Mouse (Mus musculus) embryonic facial prominence, embryonic 14.5 days (tissue): ENCODE measurements at regions not wholly inside any gene's neighbourhood (a gene's known extent, or its start where the extent isn't known, plus 50 kb on each side); places are given as distances from the start of the nearest gene placed in this dataset.

Experiments used
- ATAC-seq: fragments of 200-750 bp; cut with Nextera tagmentation; 2 replicates; pipeline ENCODE4 v1.8.0; 2017; ENCODE audit warnings: low read depth, moderate number of reproducible peaks, moderate TSS enrichment
- DNase-seq: peaks from one replicate; pipeline ENCODE4 v3.0.0-alpha.2; 2015; ENCODE audit warnings: low spot score
- H3K27ac ChIP-seq: fragments of 300-500 bp; sonication (generic); replicated peaks from 2 replicates; pipeline ENCODE4 v1.5.1; 2014; ENCODE audit warnings: low read depth, mild to moderate bottlenecking, low read length, moderate library complexity
- H3K27me3 ChIP-seq: fragments of 300-500 bp; sonication (generic); replicated peaks from 2 replicates; pipeline ENCODE4 v1.6.1; 2014; ENCODE audit warnings: low read length; ENCODE audit not compliant: control insufficient read depth, insufficient read depth
- H3K36me3 ChIP-seq: fragments of 300-500 bp; sonication (generic); 2 replicates; pipeline ENCODE4 v1.6.1; 2014; ENCODE audit warnings: low read length, mixed read lengths; ENCODE audit not compliant: control insufficient read depth, insufficient read depth
- H3K4me1 ChIP-seq: fragments of 300-500 bp; sonication (generic); 2 replicates; pipeline ENCODE4 v1.6.1; 2014; ENCODE audit warnings: antibody characterized with exemption, low read length; ENCODE audit not compliant: control insufficient read depth, insufficient read depth
- H3K4me2 ChIP-seq: fragments of 300-500 bp; sonication (generic); 2 replicates; pipeline ENCODE4 v1.6.1; 2014; ENCODE audit warnings: low read depth, mild to moderate bottlenecking, low read length, moderate library complexity, mixed read lengths
- H3K4me3 ChIP-seq: fragments of 300-500 bp; sonication (generic); 2 replicates; pipeline ENCODE4 v1.5.1; 2014; ENCODE audit warnings: low read depth, mild to moderate bottlenecking, low read length
- H3K9ac ChIP-seq: fragments of 300-500 bp; sonication (generic); 2 replicates; pipeline ENCODE4 v1.6.1; 2014; ENCODE audit warnings: low read depth, mild to moderate bottlenecking, low read length, moderate library complexity, mixed read lengths
- H3K9me3 ChIP-seq: fragments of 300-500 bp; sonication (generic); 2 replicates; pipeline ENCODE4 v1.6.1; 2016; ENCODE audit warnings: low read length; ENCODE audit not compliant: control insufficient read depth
- WGBS: fragments of 180-500 bp; shearing (Covaris S2); extraction: QIAGEN DNeasy Blood & Tissue Kit; methylation state at CpG from one replicate; pipeline ENCODE4 v1.1.7; 2014; 5-methylcytosine and 5-hydroxymethylcytosine counted together

DNA sequence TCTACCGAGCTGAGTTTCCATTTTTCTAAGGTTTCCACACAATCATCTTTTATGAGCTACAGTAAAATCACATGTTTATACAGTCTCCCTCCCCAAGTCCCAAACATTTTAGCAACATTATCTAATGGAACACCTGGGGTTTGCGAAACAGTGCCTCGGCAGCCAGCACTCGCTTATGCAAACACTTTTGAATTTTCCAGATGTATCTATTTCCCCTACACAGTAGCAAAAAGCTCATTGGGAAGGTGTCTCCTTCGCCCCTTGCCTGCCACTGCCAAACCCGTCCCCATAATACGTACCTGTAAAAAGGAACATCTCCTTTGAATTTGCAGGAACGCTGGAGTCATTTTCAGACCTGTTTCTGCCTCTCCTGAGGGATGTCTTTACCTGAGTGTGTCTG lies 149.6 kb upstream of the Mocs1 start:
- Histone ChIP-seq H3K27ac (0 out of 2 replicates have a peak overlapping the region, but pooled peaks have one; percentile 10), H3K4me2 (no peak overlapping the region), H3K4me3 (no peak overlapping the region), H3K36me3 (no peaks in the 10 kb centered on the region), H3K9me3 (0 out of 2 replicates have a peak, but pooled peaks cover 6% of the 10 kb centered on the region), H3K4me1 (no peaks in the 10 kb centered on the region), H3K27me3 (no peaks in the 10 kb centered on the region), H3K9ac (no peak overlapping the region)
- ATAC-seq (no peak), DNase-seq (peak; percentile 14)
- 65% methylated on average over 8 of the region's 8 CpGs for WGBS

DNA sequence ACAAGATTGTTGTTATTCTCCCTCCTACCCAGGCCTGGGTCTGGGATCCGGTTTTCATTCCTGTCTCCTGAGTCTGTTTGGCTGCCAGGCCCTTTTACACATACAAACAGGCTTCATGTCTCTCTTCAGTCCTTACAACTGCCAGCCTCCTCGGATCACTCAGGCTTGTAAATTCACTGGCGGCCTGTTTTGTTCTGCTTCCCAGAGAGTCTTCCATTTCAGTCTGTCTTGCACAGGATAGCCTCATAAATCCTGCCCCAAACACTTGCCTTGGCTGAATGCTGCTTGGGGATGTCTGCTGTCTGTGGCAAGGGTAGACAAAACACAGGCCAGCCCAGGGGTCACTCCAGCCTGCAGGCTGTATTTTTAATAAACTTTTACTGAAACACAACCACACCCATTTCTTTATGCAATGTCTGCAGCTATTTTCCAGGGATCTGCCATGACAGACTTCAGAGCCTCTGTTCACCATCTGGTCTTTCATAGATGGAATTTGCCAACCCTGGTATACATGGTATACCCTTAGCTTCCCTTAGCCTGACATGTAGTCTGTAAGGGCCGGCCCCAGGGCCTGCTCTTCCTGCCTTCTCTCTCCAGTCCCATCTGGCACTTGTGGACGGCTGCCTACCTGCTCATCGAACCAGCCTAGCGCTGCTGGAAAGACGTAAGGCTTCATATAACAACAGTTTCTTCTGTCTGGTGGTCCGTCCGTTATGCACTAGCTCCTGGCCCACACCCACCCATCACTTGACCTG lies 149.0 kb upstream of the Mocs1 start:
- WGBS, result 59% methylated on average over 10 of the region's 10 CpGs
- no peak overlapping the region for H3K4me3 ChIP-seq
- 0 out of 2 replicates have a peak overlapping the region, but pooled peaks have one; percentile 10 for H3K27ac ChIP-seq
- DNase-seq (peak; percentile 22), ATAC-seq (peak; percentile 18; the same call in 1 of the 2 replicates)
- H3K9ac ChIP-seq, result no peak overlapping the region
- no peaks in the 10 kb centered on the region for H3K36me3 ChIP-seq
- no peaks in the 10 kb centered on the region for H3K4me1 ChIP-seq
- no peak overlapping the region for H3K4me2 ChIP-seq
- no peaks in the 10 kb centered on the region for H3K27me3 ChIP-seq
- 0 out of 2 replicates have a peak, but pooled peaks cover 6% of the 10 kb centered on the region for H3K9me3 ChIP-seq

DNA sequence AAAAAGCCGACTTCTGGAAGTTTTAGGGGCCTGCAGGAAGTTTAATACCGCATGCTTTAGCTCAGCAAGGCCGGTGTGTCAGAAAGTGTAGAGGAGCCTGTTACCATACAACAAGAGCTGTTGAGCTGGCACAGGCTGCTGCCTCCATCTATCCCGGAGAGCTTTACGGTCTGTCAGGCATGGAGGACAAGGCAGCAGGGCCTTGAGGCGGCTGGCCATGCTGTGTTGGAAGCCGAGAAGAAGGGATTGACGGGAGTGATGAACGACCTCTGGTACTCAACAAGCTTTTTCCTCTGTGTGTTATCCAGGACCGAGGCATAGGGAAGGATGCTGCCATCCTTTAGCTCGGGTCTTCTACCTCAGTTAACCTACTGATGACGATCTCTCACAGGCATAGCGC lies 146.8 kb upstream of the Mocs1 start:
- no peak overlapping the region for H3K9ac ChIP-seq
- 84% methylated on average over 13 of the region's 13 CpGs for WGBS
- no peak overlapping the region for H3K4me2 ChIP-seq
- H3K9me3 ChIP-seq, result 0 out of 2 replicates have a peak, but pooled peaks cover 6% of the 10 kb centered on the region
- no peaks in the 10 kb centered on the region for H3K27me3 ChIP-seq
- ATAC-seq (no peak), DNase-seq (no peak)
- no peak overlapping the region for H3K4me3 ChIP-seq
- H3K36me3 ChIP-seq, result no peaks in the 10 kb centered on the region
- H3K4me1 ChIP-seq, result no peaks in the 10 kb centered on the region
- H3K27ac ChIP-seq, result no peak overlapping the region

DNA sequence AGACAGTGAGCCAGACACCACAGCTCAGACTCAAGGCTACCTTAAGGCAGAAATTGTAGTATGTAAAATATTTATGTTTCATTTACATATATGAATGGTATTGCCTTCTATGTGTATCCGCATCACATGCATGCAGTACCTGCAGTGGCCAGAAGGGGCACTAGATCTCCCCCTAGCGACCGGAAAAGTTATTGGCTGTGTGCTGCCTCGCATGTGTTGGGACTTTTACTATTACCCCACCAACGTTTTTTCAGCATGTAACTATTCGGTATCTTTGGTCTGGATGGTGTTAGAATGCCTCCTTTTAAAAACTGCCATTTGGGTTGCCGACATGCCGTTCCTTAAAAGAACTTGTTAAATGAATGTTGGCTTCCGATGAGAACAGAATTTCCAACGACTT lies 145.7 kb upstream of the Mocs1 start:
- H3K4me2 ChIP-seq, result no peak overlapping the region
- DNase-seq (no peak), ATAC-seq (no peak)
- no peak overlapping the region for H3K4me3 ChIP-seq
- H3K27ac ChIP-seq, result no peak overlapping the region
- 83% methylated on average over 10 of the region's 10 CpGs for WGBS
- no peaks in the 10 kb centered on the region for H3K4me1 ChIP-seq
- H3K9me3 ChIP-seq, result 0 out of 2 replicates have a peak, but pooled peaks cover 6% of the 10 kb centered on the region
- H3K9ac ChIP-seq, result no peak overlapping the region
- H3K36me3 ChIP-seq, result no peaks in the 10 kb centered on the region
- no peaks in the 10 kb centered on the region for H3K27me3 ChIP-seq

DNA sequence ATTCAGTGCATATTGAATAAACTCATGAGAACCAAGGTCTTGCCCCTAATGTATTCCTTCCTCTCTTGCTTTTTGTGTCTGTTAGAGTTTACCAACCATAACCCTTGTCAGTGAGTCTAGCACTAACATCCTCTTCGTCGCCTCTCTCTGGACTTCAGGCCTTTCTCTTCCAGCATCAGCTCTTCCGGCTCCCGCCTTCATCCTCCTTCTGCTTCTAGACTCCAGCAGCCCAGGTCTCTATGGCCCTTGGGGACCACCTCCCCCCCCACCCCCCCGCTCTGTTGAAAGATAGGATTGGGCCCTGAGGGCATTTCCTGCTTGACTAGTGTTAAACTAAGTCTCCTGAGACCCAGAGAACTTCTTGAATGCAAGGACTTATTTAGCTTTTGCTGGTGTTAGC lies 144.7 kb upstream of the Mocs1 start:
- Histone ChIP-seq H3K36me3 (no peaks in the 10 kb centered on the region), H3K27ac (no peak overlapping the region), H3K4me1 (no peaks in the 10 kb centered on the region), H3K4me2 (no peak overlapping the region), H3K27me3 (no peaks in the 10 kb centered on the region), H3K9ac (no peak overlapping the region), H3K9me3 (0 out of 2 replicates have a peak, but pooled peaks cover 6% of the 10 kb centered on the region), H3K4me3 (no peak overlapping the region)
- no peak for ATAC-seq
- 72% methylated on average over 5 of the region's 5 CpGs for WGBS
- no peak for DNase-seq

DNA sequence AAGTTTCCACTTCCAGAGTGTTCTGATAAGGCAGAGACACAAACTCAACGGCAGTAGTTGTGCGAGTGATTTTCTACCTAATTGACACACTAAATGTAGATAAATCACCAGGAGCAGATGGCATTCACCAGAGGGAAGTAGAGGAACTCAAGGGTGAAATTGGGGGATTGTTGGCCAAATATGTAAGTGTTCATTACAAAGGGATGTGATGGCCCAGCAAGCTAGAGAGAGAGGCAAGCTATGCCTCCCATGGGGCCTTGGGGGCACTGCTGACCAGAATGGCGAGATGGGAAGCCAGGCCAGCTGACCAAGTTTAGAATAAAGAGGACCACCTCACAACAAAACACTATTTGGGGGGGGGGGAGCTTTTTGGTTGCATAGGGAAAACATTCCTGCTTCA lies 136.5 kb upstream of the Mocs1 start:
- Histone ChIP-seq H3K4me3 (no peak overlapping the region), H3K4me1 (no peaks in the 10 kb centered on the region), H3K9ac (no peak overlapping the region), H3K9me3 (peaks cover 7% of the 10 kb centered on the region; the same call in 1 of the 2 replicates), H3K4me2 (no peak overlapping the region), H3K36me3 (no peaks in the 10 kb centered on the region), H3K27me3 (no peaks in the 10 kb centered on the region), H3K27ac (no peak overlapping the region)
- DNase-seq (no peak), ATAC-seq (no peak)
- WGBS, result 75% methylated on average over 3 of the region's 3 CpGs

DNA sequence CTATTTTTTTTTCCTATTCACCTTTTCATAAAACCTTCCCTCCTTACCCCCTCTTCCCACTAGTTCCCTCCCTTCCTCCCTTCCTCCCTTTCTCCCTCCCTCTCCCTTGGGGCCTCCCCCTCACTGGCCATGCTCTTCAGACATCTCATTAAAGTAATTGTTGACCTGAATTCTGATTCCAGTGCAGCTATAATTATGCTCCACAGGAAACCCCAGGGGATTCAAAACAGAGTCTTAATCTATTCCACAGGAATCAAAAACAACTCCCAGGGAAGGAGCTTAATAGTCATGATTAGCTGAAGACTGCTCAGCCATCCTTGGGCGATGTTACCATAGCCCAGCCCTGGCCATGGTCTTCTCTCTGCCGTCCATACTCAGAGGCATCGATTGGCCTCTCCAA lies 123.7 kb upstream of the Mocs1 start:
- no peaks in the 10 kb centered on the region for H3K36me3 ChIP-seq
- H3K9me3 ChIP-seq, result no peaks in the 10 kb centered on the region
- no peak overlapping the region for H3K4me3 ChIP-seq
- no peak overlapping the region for H3K4me2 ChIP-seq
- no peak overlapping the region for H3K9ac ChIP-seq
- DNase-seq, result peak; percentile 63
- ATAC-seq, result 0 out of 2 replicates have a peak, but pooled peaks have one; percentile 30
- no peak overlapping the region for H3K27ac ChIP-seq
- H3K4me1 ChIP-seq, result no peaks in the 10 kb centered on the region; the same call in 1 of the 2 replicates
- H3K27me3 ChIP-seq, result no peaks in the 10 kb centered on the region
- WGBS, result 60% methylated on average over 3 of the region's 3 CpGs

DNA sequence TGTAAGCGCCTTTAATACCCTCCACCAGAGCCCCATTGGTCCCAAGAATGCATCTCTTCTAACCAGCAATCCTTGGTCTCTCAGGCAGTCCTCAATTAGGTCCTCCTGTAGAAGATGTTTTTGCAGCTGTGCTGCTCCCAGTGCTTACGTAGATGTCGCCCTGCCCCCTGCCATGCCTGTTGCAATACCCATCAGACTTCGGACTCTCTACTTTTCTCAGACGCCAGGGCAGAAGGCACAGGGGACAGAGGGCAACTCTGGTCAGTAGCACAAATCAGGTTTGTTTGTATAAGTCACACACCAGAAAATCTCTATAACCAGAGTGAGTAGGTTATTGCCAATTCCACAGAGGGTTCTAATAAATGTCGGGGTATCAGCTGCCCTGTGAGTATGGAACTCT lies 123.0 kb upstream of the Mocs1 start:
- 75% methylated on average over 6 of the region's 6 CpGs for WGBS

DNA sequence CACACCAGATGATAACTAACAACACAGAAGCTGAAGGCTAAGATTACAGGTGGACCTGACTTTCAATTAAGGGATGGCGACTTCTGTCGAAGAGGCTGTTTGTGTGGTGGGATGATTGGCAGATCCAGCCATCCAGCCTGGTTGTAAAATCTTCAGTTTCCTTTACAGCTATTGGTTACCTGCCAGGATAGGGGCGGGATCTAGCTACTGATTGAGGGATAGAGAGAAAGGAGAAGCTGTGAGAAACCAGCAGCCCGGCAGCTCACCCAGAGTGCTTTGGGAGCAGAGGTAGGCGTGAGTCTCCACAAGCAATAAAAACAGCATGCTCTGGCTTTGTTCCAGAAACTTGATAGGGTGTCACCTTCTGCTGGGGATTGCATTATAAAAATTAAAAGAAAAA lies 119.1 kb upstream of the Mocs1 start:
- H3K4me3 ChIP-seq, result peak overlapping the region; percentile 23; the same call in 1 of the 2 replicates
- H3K9ac ChIP-seq, result no peak overlapping the region
- no peaks in the 10 kb centered on the region for H3K9me3 ChIP-seq
- ATAC-seq, result peak; percentile 94
- peak; percentile 95 for DNase-seq
- H3K4me1 ChIP-seq, result no peaks in the 10 kb centered on the region; the same call in 1 of the 2 replicates
- H3K36me3 ChIP-seq, result no peaks in the 10 kb centered on the region
- 13% methylated on average over 5 of the region's 5 CpGs for WGBS
- no peaks in the 10 kb centered on the region for H3K27me3 ChIP-seq
- peak overlapping the region; percentile 49 for H3K4me2 ChIP-seq
- H3K27ac ChIP-seq, result no peak overlapping the region

More for the DNA sequence above, 123.0 kb upstream of the Mocs1 start:
- DNase-seq, result no peak
- Histone ChIP-seq H3K27ac (no peak overlapping the region), H3K36me3 (no peaks in the 10 kb centered on the region), H3K9ac (no peak overlapping the region), H3K4me3 (no peak overlapping the region), H3K27me3 (no peaks in the 10 kb centered on the region), H3K4me2 (no peak overlapping the region), H3K9me3 (no peaks in the 10 kb centered on the region), H3K4me1 (no peaks in the 10 kb centered on the region; the same call in 1 of the 2 replicates)
- no peak for ATAC-seq
